Mouse (Mus musculus) G1E-ER4 (cell line): ENCODE measurements around the gene Uhrf1bp1l. TPM values are rescaled to one million over a fixed set of nuclear protein-coding genes. Genes with fewer than 3 reads are reported as not detected.

Experiments used
- GATA1 ChIP-seq: IDR thresholded peaks from one replicate; pipeline ENCODE4 v1.8.0; 2012; ENCODE audit warnings: low read length, inconsistent platforms
- polyA plus RNA-seq: library from polyadenylated mRNA; stranded (reverse); fragments of >175 nt; gene quantifications from 2 replicates; pipeline ENCODE4 v1.2.3, GENCODE M21; 2012

Uhrf1bp1l gene
- polyA plus RNA-seq, 1 experiment, result 2.9 TPM

DNA sequence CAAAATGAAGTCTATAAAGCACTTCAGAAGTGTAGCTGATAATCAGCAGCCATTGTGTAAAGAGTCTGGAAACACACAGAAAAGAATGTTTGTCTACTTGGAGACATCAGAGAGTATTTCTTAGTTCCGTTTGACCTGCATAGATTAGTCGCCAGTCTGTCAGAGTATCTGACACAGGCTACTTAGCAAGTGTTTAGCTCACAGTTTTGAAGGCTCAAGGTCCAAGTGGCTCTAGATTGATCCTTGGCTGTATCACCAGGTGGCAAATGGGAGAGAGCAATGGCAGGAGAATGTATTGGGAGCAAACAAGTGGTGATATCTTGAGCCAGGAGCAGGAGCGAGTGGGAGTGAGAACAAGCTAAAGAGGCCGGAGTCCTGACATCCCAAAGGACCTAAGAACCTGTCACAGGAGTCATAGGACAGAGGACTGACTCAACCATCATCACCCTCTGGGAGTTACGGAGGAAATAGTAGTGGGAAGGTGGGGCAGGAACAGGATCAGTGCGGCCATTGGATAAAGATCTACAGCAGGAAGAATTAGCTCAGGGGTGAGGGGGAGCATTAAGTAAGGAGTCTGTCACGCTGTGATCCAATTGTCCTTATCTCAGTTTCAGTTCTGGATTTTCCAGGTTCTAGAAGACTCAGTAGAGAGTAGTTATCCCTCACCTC, 23.7 kb downstream of the Uhrf1bp1l start:
- TF ChIP-seq GATA1, result no peak

DNA sequence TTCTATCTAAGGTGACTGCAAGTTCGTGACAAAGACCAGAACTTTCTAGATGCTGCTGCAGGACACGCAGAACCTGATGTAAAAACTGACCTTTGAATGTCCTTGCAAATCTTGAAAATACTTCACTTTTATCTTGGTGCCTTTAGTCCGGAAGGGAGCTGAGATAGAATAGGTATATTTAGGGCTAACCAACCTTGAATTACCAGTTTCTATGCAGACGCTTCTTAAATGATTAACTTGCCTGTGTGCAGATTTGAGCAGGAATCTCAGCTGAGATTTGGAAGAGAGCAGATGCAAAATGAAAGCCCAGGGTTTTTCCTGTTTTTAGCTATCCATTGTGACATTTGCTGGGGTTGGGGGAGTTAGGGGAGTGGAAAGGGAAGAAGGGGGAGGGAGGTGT, 24.3 kb downstream of the Uhrf1bp1l start:
- TF ChIP-seq GATA1, result no peak

DNA sequence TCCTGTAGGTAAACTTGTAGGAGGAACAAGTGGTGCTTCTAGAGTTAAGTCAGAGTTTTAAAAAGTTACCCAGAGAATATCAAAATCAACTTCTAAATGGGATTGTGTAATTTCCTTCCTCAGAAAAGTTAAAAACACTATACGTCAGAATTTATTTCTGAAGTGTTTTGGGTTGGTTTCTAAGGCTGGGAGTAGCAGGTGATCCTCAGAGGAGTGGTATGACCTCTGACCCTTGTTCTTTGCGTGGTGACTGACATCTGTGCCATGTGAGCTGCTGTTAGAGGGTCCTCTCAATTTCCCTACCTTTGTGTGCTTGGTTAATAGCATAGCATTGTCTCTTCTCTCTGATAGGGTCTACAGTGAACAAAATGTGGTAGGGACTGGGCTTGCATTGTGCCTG, 27.1 kb downstream of the Uhrf1bp1l start:
- no peak for TF ChIP-seq GATA1

DNA sequence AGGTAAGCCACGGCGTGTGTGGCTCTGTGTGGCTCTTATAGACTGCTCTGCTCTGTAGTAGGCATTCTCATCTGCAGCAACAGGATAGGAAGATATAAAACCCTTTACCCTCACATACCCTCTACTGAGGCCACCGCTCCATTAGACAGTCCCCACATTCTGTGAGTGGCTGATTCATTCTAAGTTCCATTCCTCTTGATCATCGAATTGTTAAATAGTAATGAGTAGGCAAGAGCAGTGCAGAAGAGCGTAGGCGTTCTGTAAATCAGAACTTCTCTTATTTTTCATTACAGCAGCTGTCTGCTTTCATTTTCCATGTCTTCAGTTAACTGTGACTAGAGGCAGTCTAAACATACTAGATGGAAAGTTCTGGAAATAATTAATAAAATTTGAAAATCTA, 31.2 kb downstream of the Uhrf1bp1l start:
- no peak for TF ChIP-seq GATA1

DNA sequence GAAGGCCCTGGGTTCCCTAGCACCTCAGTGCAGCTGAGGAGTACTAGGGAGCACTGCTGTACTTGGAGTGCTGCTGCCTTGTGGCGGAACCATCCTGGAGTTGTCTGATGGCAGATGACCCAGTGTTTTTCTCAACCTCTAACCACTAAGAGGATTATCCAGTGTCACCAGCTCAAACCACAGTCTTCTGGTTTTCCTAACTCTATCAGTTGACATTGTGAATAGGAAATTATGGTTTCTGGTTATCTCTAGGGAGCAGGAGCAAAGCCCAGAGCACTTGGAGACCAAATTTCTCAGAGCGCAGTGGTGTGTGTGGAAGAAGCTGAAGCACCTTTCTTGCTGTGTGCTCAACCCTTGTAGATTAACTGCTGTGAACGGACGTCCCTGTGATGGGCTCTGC, 47.1 kb downstream of the Uhrf1bp1l start:
- TF ChIP-seq GATA1, result peak; percentile 93

DNA sequence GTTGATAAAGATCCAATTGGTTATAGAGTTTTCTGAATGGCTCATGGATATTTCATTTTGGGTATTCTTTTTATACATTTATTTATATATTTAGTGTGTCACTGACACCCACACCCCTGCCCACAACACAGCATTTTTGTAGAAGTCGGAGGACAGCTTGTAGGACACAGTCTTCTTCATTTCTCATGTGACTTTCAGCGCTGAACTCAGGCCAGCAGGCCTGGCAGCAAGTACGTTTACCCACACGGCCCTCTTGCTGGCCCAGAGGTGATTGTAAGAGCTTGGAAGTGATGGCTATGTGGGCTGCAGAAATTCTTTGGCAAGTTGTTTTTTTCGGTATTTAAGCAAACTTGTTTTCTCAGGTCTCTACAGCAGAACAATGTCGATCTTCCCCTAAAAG, 49.3 kb downstream of the Uhrf1bp1l start:
- TF ChIP-seq GATA1, result no peak

GRCm38 (mm10) chr10:89819146-89819545, 74.4 kb downstream of the Uhrf1bp1l start:
- TF ChIP-seq GATA1, result no peak

GRCm38 (mm10) chr10:89823906-89824305, 79.1 kb downstream of the Uhrf1bp1l start:
- no peak for TF ChIP-seq GATA1

DNA sequence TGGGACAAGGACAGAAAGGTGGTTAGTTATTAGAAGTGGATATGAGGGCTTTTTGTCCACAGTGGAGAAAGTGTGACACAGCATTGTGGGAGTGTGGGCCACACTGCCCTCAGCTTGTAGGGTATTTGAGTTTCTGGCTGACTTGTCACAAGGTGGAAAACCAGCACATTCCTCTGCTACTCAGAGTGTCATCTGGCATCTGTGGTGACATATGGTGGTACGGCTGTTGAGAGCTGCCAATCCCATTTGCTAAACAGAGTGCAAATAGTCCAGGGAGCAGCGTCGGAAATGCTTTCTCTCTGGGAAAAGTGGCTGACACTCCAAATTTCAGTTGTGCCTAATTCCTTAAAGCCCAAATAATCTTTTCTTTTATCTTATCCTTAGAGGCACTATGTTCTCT, 82.1 kb downstream of the Uhrf1bp1l start:
- TF ChIP-seq GATA1, result no peak

- TF ChIP-seq GATA1, result no peak
Observed at GRCm38 (mm10) chr10:89832334-89832733, 87.5 kb downstream of the Uhrf1bp1l start.

GRCm38 (mm10) chr10:89833166-89833565, 88.4 kb downstream of the Uhrf1bp1l start:
- no peak for TF ChIP-seq GATA1

DNA sequence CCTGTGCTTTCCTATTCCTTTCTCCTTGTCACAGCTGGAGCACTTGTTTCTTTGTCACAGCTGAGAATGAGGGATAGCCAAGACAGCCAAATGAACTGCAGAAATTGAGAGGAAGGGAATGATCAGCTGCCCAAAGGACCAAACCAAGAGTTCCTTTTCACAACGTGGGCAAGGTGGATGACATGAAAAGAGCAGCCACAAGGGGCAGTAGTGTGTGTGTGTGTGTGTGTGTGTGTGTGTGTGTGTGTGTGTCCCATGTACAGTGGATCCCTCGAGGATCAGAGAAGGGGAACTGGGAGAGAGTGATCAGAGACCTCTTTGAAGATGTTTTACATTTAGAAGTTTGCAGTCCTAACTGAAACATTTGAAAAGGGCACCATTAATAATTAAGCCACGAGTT, 92.7 kb downstream of the Uhrf1bp1l start:
- TF ChIP-seq GATA1, result no peak

DNA sequence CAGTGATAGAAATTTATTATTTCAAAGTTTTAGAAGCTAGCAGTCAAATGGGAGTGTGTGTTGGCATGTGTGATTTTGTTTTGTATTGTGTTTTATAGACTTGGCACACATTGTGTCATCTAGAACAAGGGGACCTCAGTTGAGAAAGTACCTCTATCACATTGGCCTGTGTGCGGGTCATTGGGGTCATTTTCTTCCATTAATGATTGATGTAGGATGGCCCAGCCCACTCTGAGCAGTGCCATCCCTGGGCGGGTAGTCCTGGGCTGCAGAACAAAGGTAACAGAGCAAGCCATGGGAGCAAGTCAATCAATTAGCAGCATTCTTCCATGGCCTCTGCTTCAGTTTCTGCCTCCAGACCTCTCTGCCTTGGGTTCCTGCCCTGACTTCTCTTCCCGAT, 94.0 kb downstream of the Uhrf1bp1l start:
- no peak for TF ChIP-seq GATA1

GRCm38 (mm10) chr10:89850951-89851350, 106.2 kb downstream of the Uhrf1bp1l start:
- TF ChIP-seq GATA1, result no peak

DNA sequence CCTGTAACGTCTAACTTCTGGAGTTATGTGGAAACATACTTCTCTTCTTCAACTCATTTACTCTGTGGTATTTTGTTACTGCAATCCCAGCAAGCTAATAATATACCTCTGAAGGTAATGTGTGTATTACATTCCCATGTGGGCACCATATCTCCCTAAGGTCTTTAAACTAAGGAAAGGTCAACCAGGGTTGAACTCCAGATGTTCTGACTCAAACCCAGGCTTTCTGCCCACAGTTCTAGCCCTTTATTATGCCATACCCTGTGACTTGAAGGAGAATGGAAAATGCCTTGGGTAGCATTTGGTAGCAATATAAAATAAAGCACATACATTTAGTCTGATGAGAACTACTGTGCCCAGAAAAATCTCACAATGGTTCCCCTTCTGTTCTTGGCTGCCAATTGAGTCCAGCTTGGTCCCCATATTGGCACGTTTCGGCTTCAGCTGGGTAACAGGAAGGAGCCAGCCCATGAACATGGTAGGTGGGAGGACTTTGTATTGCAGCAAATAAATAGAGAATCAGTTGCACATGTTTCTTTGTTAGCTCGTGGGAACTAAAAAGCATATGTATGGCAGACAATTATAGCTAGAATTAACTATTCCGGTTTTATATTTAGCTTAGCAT, 110.6 kb downstream of the Uhrf1bp1l start:
- TF ChIP-seq GATA1, result no peak

- no peak for TF ChIP-seq GATA1
Observed at GRCm38 (mm10) chr10:89856286-89856685, 111.5 kb downstream of the Uhrf1bp1l start.

- no peak for TF ChIP-seq GATA1
Observed at GRCm38 (mm10) chr10:89868211-89868610, 123.4 kb downstream of the Uhrf1bp1l start.

- TF ChIP-seq GATA1, result no peak
Observed at GRCm38 (mm10) chr10:89868836-89869235, 124.0 kb downstream of the Uhrf1bp1l start.

Other genes starting within 250 kb of the Uhrf1bp1l start
- not detected in 2 replicates for gene Nr1h4, start 211.4 kb upstream of the Uhrf1bp1l start, polyA plus RNA-seq
- gene Slc17a8, start 123.7 kb upstream of the Uhrf1bp1l start, polyA plus RNA-seq, result not detected in 2 replicates
- gene Scyl2, start 58.7 kb upstream of the Uhrf1bp1l start, polyA plus RNA-seq, result 4.4 and 8.9 TPM in 2 replicates
- gene Actr6, start 12.7 kb upstream of the Uhrf1bp1l start, polyA plus RNA-seq, result 0.46 and 0.94 TPM in 2 replicates
- not detected in 2 replicates for gene Anks1b, start 128.5 kb downstream of the Uhrf1bp1l start, polyA plus RNA-seq